Mouse (Mus musculus): ENCODE measurements around the gene Wdhd1.

DNA sequence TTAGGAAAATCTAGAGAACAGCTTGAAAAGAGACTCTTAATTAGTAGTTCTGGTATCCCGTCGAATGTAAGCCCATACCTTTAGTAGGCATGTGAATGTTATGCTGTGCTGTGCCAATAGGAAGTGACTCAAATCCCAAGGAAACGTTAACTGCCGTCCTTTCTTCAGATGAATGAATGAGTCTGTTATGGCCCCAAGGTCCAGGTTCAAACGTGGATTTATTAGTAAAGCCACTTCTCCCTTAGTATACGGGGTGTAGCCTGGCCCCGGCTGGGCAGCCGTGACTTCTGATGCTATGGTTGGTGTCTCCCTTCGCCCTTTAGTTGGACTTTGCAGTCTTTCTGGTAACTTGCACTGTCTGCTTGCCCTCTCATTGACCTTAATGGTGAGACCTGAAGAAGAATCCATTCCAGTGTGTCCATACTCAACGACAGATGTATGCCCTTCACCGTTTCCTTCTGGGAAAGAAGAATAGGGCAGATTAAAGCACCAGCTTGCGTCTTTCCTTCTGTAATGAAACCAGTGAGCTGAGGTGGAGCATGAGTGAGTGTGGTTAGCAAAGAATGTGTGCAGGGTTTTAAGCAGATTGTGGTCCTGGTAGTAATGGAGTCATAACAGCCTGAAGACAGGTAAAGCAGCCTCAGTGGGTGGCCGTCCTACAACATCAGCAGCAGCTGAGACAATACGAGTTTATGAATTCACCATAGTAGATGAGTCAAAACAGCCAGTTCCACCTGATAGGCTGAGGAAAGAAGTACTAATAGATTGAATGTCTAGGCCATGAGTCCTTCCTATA is 26.4 kb upstream of the Wdhd1 start:
- no peak for TF ChIP-seq ZKSCAN1 (IDR thresholded peaks at IDR 0.05; ENCODE audit: borderline replicate concordance, low read depth, low read length)
- no peak for TF ChIP-seq NELFE (IDR thresholded peaks at IDR 0.05; ENCODE audit: low read depth, low read length)
- no peak for TF ChIP-seq USF1 (IDR thresholded peaks at IDR 0.05; ENCODE audit: low read depth, low read length)

Measured in CH12.LX (cell line).